Mouse (Mus musculus) 3T3-L1 (cell line): ENCODE data around the gene Zbtb46.
A peak's percentile ranks its signal among the peaks of the same experiment; 100 is the strongest.

Experiments
- DNase-seq: peaks from one replicate; pipeline ENCODE4 v3.0.0-alpha.2; 2015; ENCODE audit warnings: low read depth, low spot score

Zbtb46 gene

GRCm38 (mm10) chr2:181364860-181365596, 94.2 kb downstream of the Zbtb46 start, which contains the start of the genes Zgpat and Arfrp1:
Zgpat (plus strand) TSS chr2:181364928.
Arfrp1 (minus strand) TSS chr2:181365404.
- peak; percentile 90 for DNase-seq

GRCm38 (mm10) chr2:181364487-181364859, 94.8 kb downstream of the Zbtb46 start:
- DNase-seq, result no peak

- DNase-seq, result no peak
Observed at GRCm38 (mm10) chr2:181363946-181364345, 95.3 kb downstream of the Zbtb46 start.

- DNase-seq, result no peak
Observed at GRCm38 (mm10) chr2:181356780-181357179, 102.4 kb downstream of the Zbtb46 start.

GRCm38 (mm10) chr2:181342766-181343165, 116.5 kb downstream of the Zbtb46 start:
- no peak for DNase-seq

- DNase-seq, result no peak
Observed at GRCm38 (mm10) chr2:181340426-181340825, 118.8 kb downstream of the Zbtb46 start.
